Mouse (Mus musculus): ENCODE measurements around the gene Ttc38.
A peak's percentile ranks its signal among the peaks of the same experiment; 100 is the strongest.

Ttc38 gene

GRCm38 (mm10) chr15:85893871-85894270 lies 61.8 kb downstream of the Ttc38 start:
- no peak for DNase-seq (ENCODE audit: low read depth)

DNA sequence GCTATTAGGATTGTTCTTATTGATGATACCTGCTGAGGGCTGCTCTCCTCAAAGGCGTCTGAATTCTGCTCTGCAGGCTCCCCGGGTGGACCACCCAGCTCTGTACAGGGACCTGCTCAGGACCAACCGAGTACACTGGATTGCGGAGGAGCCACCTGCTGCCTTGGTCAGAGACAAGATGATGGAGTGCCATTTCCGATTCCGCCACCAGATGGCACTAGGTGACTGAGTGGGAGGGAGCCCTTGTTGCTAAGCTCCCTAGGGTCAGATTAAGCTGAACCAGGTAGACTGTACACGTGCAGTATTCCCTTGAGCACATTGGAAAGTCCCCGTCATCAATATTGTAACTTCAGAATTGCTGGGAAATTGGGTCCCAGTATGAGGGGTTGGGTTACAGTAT lies 64.2 kb downstream of the Ttc38 start:
- peak; percentile 59 for DNase-seq (ENCODE audit: low read depth)

GRCm38 (mm10) chr15:85897113-85897512 lies 65.0 kb downstream of the Ttc38 start:
- no peak for DNase-seq (ENCODE audit: low read depth)

DNA sequence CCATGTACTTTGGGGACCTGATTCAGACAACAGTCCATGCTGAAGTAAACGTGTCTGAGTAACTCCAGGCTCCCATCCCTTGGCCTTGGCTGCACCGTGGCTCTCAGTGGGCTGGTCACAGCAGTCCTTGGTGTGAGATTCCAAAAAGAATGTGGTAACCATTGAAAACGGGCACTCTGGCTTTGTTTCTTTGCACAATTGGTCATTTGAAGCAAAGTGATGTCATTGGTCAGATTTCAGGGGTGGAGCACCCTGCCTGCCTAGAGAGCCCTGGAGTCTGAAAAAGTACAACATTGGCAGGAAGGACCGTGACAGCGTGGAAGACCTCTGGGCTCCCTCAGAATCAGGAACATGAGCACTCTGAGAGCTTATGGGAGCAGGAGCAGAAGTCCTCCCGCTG lies 67.3 kb downstream of the Ttc38 start:
- no peak for DNase-seq (ENCODE audit: low read depth)

DNA sequence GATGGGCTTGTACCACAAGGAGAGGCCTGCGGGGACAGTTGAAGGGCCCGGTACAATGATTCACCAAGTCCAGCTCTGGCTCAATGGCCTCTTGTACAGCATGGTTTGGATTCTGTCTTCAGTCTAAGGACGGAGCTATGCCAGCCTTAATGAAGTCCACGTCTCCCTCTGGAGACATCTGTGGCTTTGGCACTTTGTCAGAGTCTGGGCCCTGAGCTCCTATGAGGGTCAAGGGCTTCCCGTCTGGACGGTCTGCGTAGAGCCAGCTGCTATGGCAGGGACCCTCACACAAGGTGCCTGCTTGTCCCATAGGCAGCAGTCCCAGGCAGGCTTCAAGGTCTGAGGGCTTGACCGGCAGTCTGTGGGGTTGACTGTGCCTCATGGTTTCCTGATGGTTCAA lies 68.2 kb downstream of the Ttc38 start:
- no peak for DNase-seq (ENCODE audit: low read depth)

- DNase-seq (ENCODE audit: low read depth) = no peak
Observed at GRCm38 (mm10) chr15:85900801-85901200, 68.7 kb downstream of the Ttc38 start.

DNA sequence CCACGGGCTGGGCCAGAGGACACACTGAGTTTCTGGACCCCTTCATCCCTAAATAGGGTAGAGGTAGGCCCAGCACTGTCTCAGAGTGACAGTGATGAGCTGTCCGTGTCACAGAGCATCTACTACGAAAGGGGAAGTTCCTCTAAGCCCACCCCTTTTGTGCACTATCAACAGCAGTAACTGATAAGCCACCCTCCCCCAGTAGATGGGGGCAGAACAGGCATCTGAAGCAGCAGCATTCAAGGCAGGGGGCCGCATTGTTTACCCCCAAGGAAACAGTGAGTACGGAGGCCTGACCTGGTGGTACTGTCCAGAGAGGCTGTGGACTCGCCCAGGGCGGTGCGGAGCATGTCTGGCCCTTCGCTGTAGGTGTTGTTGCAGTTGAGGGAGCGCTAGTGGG lies 70.4 kb downstream of the Ttc38 start:
- DNase-seq (ENCODE audit: low read depth) = no peak

DNA sequence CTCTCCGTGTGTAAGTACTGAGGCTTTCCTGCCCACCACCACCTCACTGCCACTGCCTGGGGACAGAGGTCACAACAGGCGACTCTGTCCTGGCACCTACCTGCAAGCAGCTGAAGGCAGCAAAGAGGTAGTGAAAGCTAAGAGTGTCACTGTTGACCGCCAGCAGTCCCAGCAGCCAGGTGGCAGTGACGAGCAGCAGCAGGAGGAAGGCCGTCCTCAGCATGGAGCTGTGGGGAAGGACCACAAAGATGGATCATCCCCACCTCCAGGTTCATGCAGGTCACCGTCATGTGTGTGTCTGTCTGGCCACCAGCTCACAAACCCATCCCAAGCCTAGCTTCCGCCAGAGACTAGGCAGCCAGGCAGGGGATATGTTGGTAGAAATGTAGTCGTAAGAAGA lies 71.7 kb downstream of the Ttc38 start:
- no peak for DNase-seq (ENCODE audit: low read depth)

Data from c-Kit-positive CD71-positive TER-119-negative erythroid progenitor cells, embryonic 14.5 days (primary cell).